Mouse (Mus musculus) bone marrow, adult 2 months (tissue): ENCODE measurements around the gene Gm28053. TPM values are rescaled to one million over a fixed set of nuclear protein-coding genes. Genes with fewer than 3 reads are reported as not detected.

ENCODE experiments used
- H3K27ac ChIP-seq: fragments of 200-500 bp; 2 replicates; pipeline ENCODE4 v1.5.1; 2012; ENCODE audit warnings: low read depth, mild to moderate bottlenecking, control low read depth, inconsistent platforms, low read length; ENCODE audit not compliant: control insufficient read depth, poor library complexity, insufficient read depth
- H3K4me1 ChIP-seq: fragments of 200-500 bp; 2 replicates; pipeline ENCODE4 v1.6.1; 2011; ENCODE audit warnings: low read length; ENCODE audit not compliant: control insufficient read depth, insufficient read depth
- H3K4me3 ChIP-seq: fragments of 200-500 bp; replicated peaks from 2 replicates; pipeline ENCODE3; 2011; ENCODE audit warnings: mild to moderate bottlenecking, low read depth, low read length, control low read depth; ENCODE audit not compliant: control insufficient read depth
- CTCF ChIP-seq: fragments of 200-500 bp; IDR thresholded peaks from 2 replicates; pipeline ENCODE4 v1.5.1; 2011; ENCODE audit warnings: low read length, control low read depth; ENCODE audit not compliant: control insufficient read depth, insufficient read depth
- POLR2A ChIP-seq: fragments of 200-500 bp; IDR thresholded peaks from 2 replicates; pipeline ENCODE4 v1.6.1; 2011; ENCODE audit warnings: low read depth, mild to moderate bottlenecking, control low read depth, low read length, borderline replicate concordance; ENCODE audit not compliant: control insufficient read depth
- WGBS: fragments of 180-500 bp; shearing (Covaris S2); methylation state at CpG from one replicate; pipeline ENCODE4 v1.1.7; 2018; 5-methylcytosine and 5-hydroxymethylcytosine counted together
- polyA plus RNA-seq: library from polyadenylated mRNA; stranded (reverse); fragments of >200 nt; gene quantifications from 2 replicates; pipeline ENCODE4 v1.2.4, GENCODE M21; 2011; ENCODE audit warnings: low replicate concordance; ENCODE audit not compliant: missing spikeins, insufficient read depth, insufficient read length

Gene Gm28053
- polyA plus RNA-seq, 1 experiment = 15.2 TPM

DNA sequence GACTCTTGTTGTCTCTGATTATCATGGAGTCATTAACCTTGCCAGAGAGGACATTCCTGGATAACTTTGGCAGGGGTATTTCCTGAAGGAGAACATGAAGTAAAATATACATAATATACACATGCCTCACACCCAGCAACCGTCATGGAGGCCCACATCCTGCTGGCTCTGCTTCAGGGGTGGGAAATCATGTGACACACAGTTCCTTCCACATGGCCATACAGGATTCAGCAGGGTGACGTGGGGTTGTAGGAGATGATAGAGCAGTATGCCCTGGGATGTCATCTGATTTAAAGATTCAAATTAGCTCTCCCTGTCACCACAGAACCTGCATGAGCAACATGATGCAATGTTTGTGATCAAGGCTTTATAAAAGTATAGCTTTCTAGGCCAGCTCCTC, 69.5 kb downstream of the Gm28053 start:
- H3K4me3 ChIP-seq = no peak overlapping the region
- H3K27ac ChIP-seq = no peak overlapping the region
- TF ChIP-seq CTCF (no peak), POLR2A (no peak)
- no peaks in the 10 kb centered on the region for H3K4me1 ChIP-seq
- 38% methylated on average over 2 of the region's 2 CpGs for WGBS

DNA sequence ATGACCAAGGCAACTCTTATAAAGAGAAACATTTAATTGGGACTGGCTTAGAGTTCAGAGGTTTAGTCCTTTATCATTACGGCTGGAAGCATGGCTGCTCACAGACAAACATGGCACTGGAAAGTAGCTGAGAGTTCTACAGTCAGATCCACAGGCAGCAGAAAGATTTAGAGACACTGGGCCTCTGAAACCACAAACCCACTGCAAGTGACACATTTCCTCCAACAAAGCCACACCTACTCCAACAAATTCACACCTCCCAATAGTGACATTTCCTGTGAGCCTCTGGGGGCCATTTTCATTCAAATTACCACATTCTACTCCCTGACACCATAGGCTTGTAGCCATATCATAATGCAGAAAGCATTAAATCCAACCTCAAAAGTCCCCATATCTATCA, 83.5 kb downstream of the Gm28053 start:
- TF ChIP-seq POLR2A (no peak), CTCF (no peak)
- no peak overlapping the region for H3K27ac ChIP-seq
- H3K4me1 ChIP-seq = no peaks in the 10 kb centered on the region
- 3% methylated on average over 1 of the region's 1 CpGs for WGBS
- no peak overlapping the region for H3K4me3 ChIP-seq

Other genes starting within 250 kb of the Gm28053 start
- gene Atp6v0e2, start 181.0 kb upstream of the Gm28053 start, polyA plus RNA-seq = 2.2 TPM in 1 of 2 replicates, not detected in the other
- gene Lrrc61, start 163.8 kb upstream of the Gm28053 start, polyA plus RNA-seq = 2.2 and 4.9 TPM in 2 replicates
- gene Rarres2, start 145.8 kb upstream of the Gm28053 start, polyA plus RNA-seq = 6.9 and 9.2 TPM in 2 replicates
- gene Gm45021, start 129.0 kb upstream of the Gm28053 start, polyA plus RNA-seq = not detected in 2 replicates
- 3.4 and 5.5 TPM in 2 replicates for gene Repin1, start 124.7 kb upstream of the Gm28053 start, polyA plus RNA-seq
- not detected in 2 replicates for gene Gm44965, start 124.7 kb upstream of the Gm28053 start, polyA plus RNA-seq
- gene Zfp775, start 116.5 kb upstream of the Gm28053 start, polyA plus RNA-seq = 0.40 and 1.1 TPM in 2 replicates
- gene AI854703, start 91.8 kb upstream of the Gm28053 start, polyA plus RNA-seq = 1.2 TPM in 1 of 2 replicates, not detected in the other
- 8.3 and 15.1 TPM in 2 replicates for gene Gimap8, start 71.4 kb upstream of the Gm28053 start, polyA plus RNA-seq
- 13.5 and 26.0 TPM in 2 replicates for gene Gimap9, start 42.5 kb upstream of the Gm28053 start, polyA plus RNA-seq
- 20.7 and 41.0 TPM in 2 replicates for gene Gimap4, start 34.1 kb upstream of the Gm28053 start, polyA plus RNA-seq
- gene Gimap6, start 10.4 kb upstream of the Gm28053 start, polyA plus RNA-seq = 45.1 and 77.9 TPM in 2 replicates
- gene Gimap7, start within 50 bp of the Gm28053 start, polyA plus RNA-seq = 3.6 and 5.2 TPM in 2 replicates
- 19.3 and 26.4 TPM in 2 replicates for gene Gimap1, start 20.4 kb downstream of the Gm28053 start, polyA plus RNA-seq
- 4.7 and 7.9 TPM in 2 replicates for gene Gimap5, start 27.6 kb downstream of the Gm28053 start, polyA plus RNA-seq
- gene Gimap3, start 52.2 kb downstream of the Gm28053 start, polyA plus RNA-seq = 15.3 and 36.7 TPM in 2 replicates
- gene Tmem176a, start 122.3 kb downstream of the Gm28053 start, polyA plus RNA-seq = 17.9 and 24.6 TPM in 2 replicates
- 17.2 and 26.5 TPM in 2 replicates for gene Tmem176b, start 122.9 kb downstream of the Gm28053 start, polyA plus RNA-seq
- gene Aoc1, start 154.3 kb downstream of the Gm28053 start, polyA plus RNA-seq = not detected in 2 replicates
- gene 1600015I10Rik, start 211.3 kb downstream of the Gm28053 start, polyA plus RNA-seq = not detected in 2 replicates